Mouse (Mus musculus) intestine, postnatal 0 days (tissue): ENCODE measurements around the gene Ccnt1. TPM values are rescaled to one million over a fixed set of nuclear protein-coding genes. Genes with fewer than 3 reads are reported as not detected.
A peak's percentile ranks its signal among the peaks of the same experiment; 100 is the strongest.
"Not testable (repeated sequence)": the region's sequence is repeated elsewhere in the genome, so short reads cannot be mapped to it uniquely, and the experiment has no call there.

Experiments
- ATAC-seq: fragments of 200-750 bp; cut with Nextera tagmentation; 2 replicates; pipeline ENCODE4 v1.8.0; 2017; ENCODE audit warnings: mild to moderate bottlenecking, moderate TSS enrichment, moderate library complexity
- H3K27ac ChIP-seq: fragments of 300-500 bp; sonication (generic); 2 replicates; pipeline ENCODE4 v1.5.1; 2014; ENCODE audit warnings: mild to moderate bottlenecking, low read depth, low read length, moderate library complexity
- H3K27me3 ChIP-seq: fragments of 300-500 bp; sonication (generic); replicated peaks from 2 replicates; pipeline ENCODE4 v1.6.1; 2014; ENCODE audit warnings: low read length, mixed read lengths; ENCODE audit not compliant: control insufficient read depth, insufficient read depth
- H3K36me3 ChIP-seq: fragments of 300-500 bp; sonication (generic); 2 replicates; pipeline ENCODE4 v1.6.1; 2014; ENCODE audit warnings: mild to moderate bottlenecking, moderate library complexity; ENCODE audit not compliant: control insufficient read depth, insufficient read depth
- H3K4me1 ChIP-seq: fragments of 300-500 bp; sonication (generic); replicated peaks from 2 replicates; pipeline ENCODE4 v1.6.1; 2014; ENCODE audit warnings: antibody characterized with exemption, low read length, mixed read lengths; ENCODE audit not compliant: control insufficient read depth, insufficient read depth
- H3K4me2 ChIP-seq: fragments of 300-500 bp; sonication (generic); replicated peaks from 2 replicates; pipeline ENCODE4 v1.6.1; 2014; ENCODE audit warnings: low read depth, mild to moderate bottlenecking, moderate library complexity
- H3K4me3 ChIP-seq: fragments of 300-500 bp; sonication (generic); 2 replicates; pipeline ENCODE4 v1.5.1; 2014; ENCODE audit warnings: low read depth, low read length
- H3K9ac ChIP-seq: fragments of 300-500 bp; sonication (generic); 2 replicates; pipeline ENCODE4 v1.6.1; 2014; ENCODE audit warnings: mild to moderate bottlenecking, low read depth, low read length
- H3K9me3 ChIP-seq: fragments of 300-500 bp; sonication (generic); 2 replicates; pipeline ENCODE4 v1.6.1; 2016; ENCODE audit warnings: mixed run types; ENCODE audit not compliant: control insufficient read depth
- CTCF ChIP-seq: sonication (generic); IDR thresholded peaks from 2 replicates; pipeline ENCODE4 v1.5.1; 2016; ENCODE audit warnings: low read depth, mild to moderate bottlenecking, control low read depth, antibody characterized with exemption, moderate library complexity
- WGBS: fragments of 180-500 bp; shearing (Covaris S2); extraction: QIAGEN DNeasy Blood & Tissue Kit; methylation state at CpG from one replicate; pipeline ENCODE4 v1.1.7; 2014; 5-methylcytosine and 5-hydroxymethylcytosine counted together
- polyA plus RNA-seq: library from polyadenylated mRNA; unstranded; fragments of >200 nt; fragmentation: Nextera tagmentation; extraction: Ambion mirVana; gene quantifications from 2 replicates; pipeline ENCODE4 v1.2.1, GENCODE M21; 2015

Gene Ccnt1
- polyA plus RNA-seq, 1 experiment from 2014 or later: 21.1 TPM

DNA sequence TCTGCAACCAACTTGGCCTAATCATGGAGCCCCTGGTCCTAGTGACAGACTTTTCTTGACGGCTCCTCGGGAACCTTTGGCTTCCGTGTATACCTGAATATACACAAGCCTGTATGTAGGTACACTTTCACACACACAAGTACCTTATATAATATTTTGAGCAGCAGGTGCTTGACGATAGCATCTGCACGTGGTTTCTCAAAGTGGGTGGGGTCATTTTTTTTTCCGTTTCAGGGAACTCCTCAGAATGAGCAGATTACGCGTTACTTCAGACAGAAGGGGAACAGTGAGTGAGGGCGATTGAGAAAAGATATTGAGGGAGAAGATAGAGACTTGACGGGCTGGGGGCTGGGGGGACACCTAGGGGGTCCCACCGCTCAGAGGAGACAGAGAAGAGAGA is 17.0 kb upstream of the Ccnt1 start:
- H3K27ac ChIP-seq: no peak overlapping the region
- no peak overlapping the region for H3K4me2 ChIP-seq
- peaks cover 33% of the 10 kb centered on the region for H3K36me3 ChIP-seq
- H3K4me3 ChIP-seq: no peak overlapping the region
- TF ChIP-seq CTCF: no peak
- no peak overlapping the region for H3K9ac ChIP-seq
- no peaks in the 10 kb centered on the region for H3K9me3 ChIP-seq
- ATAC-seq: no peak
- WGBS: 77% methylated on average over 11 of the region's 11 CpGs
- no peaks in the 10 kb centered on the region; the same call in 1 of the 2 replicates for H3K4me1 ChIP-seq
- H3K27me3 ChIP-seq: no peaks in the 10 kb centered on the region

DNA sequence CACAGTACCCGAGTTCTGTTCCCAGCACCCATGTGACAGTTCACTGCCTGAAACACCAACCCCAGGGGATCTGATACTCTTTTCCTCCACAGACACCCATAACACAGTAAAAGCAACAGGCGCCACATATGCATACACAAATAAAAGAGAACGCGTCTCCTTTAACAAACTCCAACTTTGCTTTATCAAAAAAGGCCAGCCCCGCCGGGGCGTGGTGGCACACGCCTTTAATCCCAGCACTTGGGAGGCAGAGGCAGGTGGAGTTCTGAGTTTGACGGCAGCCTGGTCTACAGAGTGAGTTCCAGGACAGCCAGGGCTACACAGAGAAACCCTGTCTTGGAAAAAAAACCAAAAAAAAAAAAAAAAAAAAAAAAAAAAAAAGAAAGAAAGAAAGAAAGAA is 15.4 kb upstream of the Ccnt1 start:
- H3K9ac ChIP-seq, H3K4me2 ChIP-seq, H3K27me3 ChIP-seq, H3K4me1 ChIP-seq, H3K4me3 ChIP-seq, H3K27ac ChIP-seq, ATAC-seq, H3K9me3 ChIP-seq: not testable (repeated sequence)
- 65% methylated on average over 9 of the region's 9 CpGs for WGBS
- H3K36me3 ChIP-seq: peaks cover 17% of the 10 kb centered on the region

DNA sequence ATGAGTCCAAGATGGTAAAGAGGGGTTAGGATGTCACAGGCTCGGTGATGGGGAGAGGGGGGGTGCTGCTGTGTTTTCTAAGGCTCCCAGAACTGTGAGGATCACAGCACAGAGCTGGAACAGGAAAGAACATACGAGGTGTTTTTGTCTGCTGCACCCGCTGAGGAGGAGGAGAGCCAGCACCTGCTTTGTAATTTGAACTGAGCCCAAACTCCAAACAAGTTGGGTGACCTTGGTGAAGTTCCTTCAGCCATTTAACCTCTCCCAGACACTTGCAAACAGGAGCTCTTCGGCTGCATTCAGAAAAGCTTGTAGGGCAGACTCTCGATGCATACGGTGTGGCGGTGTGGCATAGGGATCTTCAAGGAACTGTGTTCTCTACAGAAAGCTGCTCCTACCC is 14.7 kb upstream of the Ccnt1 start:
- 42% methylated on average over 7 of the region's 7 CpGs for WGBS
- H3K9me3 ChIP-seq: no peaks in the 10 kb centered on the region
- ATAC-seq: no peak
- no peak overlapping the region for H3K9ac ChIP-seq
- no peaks in the 10 kb centered on the region for H3K27me3 ChIP-seq
- H3K27ac ChIP-seq: no peak overlapping the region
- no peak overlapping the region for H3K4me3 ChIP-seq
- peaks cover 10% of the 10 kb centered on the region for H3K36me3 ChIP-seq
- no peak overlapping the region for H3K4me2 ChIP-seq
- no peaks in the 10 kb centered on the region; the same call in 1 of the 2 replicates for H3K4me1 ChIP-seq
- no peak for TF ChIP-seq CTCF

DNA sequence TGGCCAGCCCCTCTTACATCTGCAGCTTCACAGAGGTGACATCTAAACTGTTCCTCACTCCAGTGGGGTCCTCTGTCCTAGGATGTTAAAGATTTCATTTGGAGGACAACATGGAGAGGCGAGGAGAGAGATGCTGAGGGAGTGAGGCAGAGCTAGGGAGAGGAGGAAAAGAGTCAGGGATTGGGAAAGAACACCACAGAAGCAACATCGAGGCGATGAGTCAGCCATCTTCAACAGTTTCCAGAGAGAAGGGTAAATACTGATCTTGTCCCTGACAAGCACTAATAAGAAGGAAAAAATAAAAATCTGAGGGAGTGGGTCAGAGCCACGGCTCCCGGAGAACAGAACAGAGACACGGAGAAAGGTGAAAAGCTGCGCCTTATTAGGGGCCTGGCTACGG is 12.3 kb upstream of the Ccnt1 start:
- H3K4me2 ChIP-seq: no peak overlapping the region
- no peaks in the 10 kb centered on the region for H3K27me3 ChIP-seq
- no peak for ATAC-seq
- no peak overlapping the region for H3K9ac ChIP-seq
- H3K9me3 ChIP-seq: no peaks in the 10 kb centered on the region
- no peak overlapping the region for H3K27ac ChIP-seq
- no peaks in the 10 kb centered on the region for H3K36me3 ChIP-seq
- TF ChIP-seq CTCF: no peak
- no peaks in the 10 kb centered on the region for H3K4me1 ChIP-seq
- 78% methylated on average over 8 of the region's 8 CpGs for WGBS
- H3K4me3 ChIP-seq: no peak overlapping the region

DNA sequence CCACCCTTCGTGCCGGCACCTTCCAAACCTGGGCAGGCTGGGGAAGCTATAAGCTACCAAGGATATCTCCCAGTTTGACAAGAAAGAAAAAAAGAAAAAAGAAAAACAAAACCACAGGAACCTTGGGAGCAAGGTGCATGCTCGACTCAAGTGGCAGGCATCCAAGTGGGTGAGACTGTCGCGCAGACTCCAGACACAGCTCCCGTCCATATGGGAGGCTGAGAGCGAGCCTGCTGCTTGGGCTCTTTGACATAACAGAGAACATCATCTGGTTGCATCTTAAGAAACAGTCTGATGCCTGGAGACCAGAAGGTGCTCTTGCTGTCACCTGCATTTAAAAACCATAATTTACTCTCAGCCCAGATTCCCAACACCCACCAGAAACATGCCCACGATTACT is 11.7 kb upstream of the Ccnt1 start:
- H3K36me3 ChIP-seq: no peaks in the 10 kb centered on the region
- no peaks in the 10 kb centered on the region for H3K9me3 ChIP-seq
- no peak overlapping the region for H3K4me2 ChIP-seq
- H3K4me1 ChIP-seq: no peaks in the 10 kb centered on the region
- no peaks in the 10 kb centered on the region for H3K27me3 ChIP-seq
- no peak for ATAC-seq
- 56% methylated on average over 8 of the region's 8 CpGs for WGBS
- no peak overlapping the region for H3K9ac ChIP-seq
- TF ChIP-seq CTCF: no peak
- no peak overlapping the region for H3K4me3 ChIP-seq
- H3K27ac ChIP-seq: no peak overlapping the region

DNA sequence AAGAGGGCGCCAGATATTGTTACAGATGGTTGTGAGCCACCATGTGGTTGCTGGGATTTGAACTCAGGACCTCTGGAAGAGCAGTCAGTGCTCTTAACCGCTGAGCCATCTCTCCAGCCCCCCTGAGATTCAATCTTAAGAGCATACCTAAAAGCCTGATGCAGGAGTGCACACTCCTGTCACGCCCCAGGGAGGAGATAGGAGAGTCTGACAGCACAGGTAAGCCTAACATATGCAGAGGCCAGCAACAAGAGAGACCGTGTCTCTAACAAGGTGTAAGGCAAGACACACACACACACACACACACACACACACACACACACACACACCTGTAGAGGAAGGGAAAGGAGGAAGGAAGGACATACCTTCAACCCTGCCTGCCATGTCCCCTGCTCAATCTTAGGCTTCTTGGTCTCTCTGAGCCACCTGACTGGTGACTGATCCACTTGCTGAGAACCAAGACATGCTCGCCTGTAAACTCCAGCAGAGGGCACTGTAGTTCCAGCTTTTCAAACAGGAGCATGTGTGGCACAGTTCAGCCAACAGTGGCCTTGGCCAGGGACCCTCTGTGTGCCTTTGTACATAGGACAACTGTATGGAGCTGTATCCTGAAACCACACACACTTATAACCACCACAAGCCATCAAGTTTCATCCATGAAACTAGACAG is 9.2 kb upstream of the Ccnt1 start:
- no peak overlapping the region for H3K4me2 ChIP-seq
- peak; percentile 94 for TF ChIP-seq CTCF
- no peak overlapping the region for H3K9ac ChIP-seq
- no peak overlapping the region for H3K27ac ChIP-seq
- H3K9me3 ChIP-seq: no peaks in the 10 kb centered on the region
- H3K4me3 ChIP-seq: no peak overlapping the region
- H3K4me1 ChIP-seq: no peaks in the 10 kb centered on the region
- H3K27me3 ChIP-seq: no peaks in the 10 kb centered on the region
- 46% methylated on average over 5 of the region's 5 CpGs for WGBS
- peak; percentile 71 for ATAC-seq
- no peaks in the 10 kb centered on the region for H3K36me3 ChIP-seq

DNA sequence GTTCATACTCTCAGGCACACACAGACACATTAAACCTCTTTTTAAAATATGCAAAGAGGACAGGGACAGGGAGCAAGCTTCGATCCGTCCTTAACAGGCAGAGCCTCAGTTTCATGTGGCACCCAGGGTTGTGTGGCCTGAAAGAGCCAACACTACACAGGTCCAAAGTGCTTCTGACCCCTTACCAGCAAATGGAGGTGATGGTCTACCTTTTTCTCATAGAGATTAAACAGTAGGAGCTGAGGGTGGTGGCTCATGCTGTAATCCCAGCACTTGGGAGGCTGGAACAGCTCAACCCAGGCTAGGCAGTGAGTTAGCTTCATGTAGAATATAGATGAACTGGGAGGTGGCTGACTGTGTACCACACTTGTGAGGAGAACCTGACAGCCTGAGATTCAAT is 8.6 kb upstream of the Ccnt1 start:
- H3K27me3 ChIP-seq: no peaks in the 10 kb centered on the region
- no peaks in the 10 kb centered on the region for H3K4me1 ChIP-seq
- 87% methylated on average over 2 of the region's 2 CpGs for WGBS
- no peaks in the 10 kb centered on the region for H3K36me3 ChIP-seq
- no peak overlapping the region for H3K4me2 ChIP-seq
- H3K27ac ChIP-seq: no peak overlapping the region
- H3K4me3 ChIP-seq: no peak overlapping the region
- no peak overlapping the region for H3K9ac ChIP-seq
- ATAC-seq: no peak
- no peaks in the 10 kb centered on the region for H3K9me3 ChIP-seq
- no peak for TF ChIP-seq CTCF
